Mouse (Mus musculus) urinary bladder, postnatal 25 days (tissue): ENCODE measurements at regions not wholly inside any gene's neighbourhood (a gene's known extent, or its start where the extent isn't known, plus 50 kb on each side); places are given as distances from the start of the nearest gene placed in this dataset.

Experiments used
- DNase-seq: peaks from one replicate; pipeline ENCODE4 v3.0.0; 2022; ENCODE audit warnings: low spot score

- peak; percentile 42 for DNase-seq
Observed at GRCm38 (mm10) chr8:109155489-109155888, 338.3 kb upstream of the Pmfbp1 start.

DNA sequence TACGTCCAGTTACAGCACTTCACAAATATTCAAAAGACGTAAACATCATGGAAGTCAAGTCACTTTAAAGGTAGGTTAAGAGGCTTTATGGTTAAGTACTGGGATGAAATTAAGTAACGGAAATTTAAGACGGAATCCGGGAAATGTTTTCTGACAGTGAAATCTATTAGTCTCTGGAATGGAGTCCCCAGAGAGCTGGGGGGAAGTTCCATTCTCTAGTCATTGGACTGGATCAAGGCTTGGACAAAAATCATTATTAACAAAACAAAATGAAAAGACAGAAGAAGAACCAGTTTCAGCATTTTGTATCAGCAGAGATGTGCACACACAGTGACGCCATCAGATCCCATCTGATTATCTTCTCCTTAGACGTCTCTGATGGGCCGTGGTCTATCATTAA is 337.8 kb upstream of the Pmfbp1 start:
- DNase-seq, result no peak

DNA sequence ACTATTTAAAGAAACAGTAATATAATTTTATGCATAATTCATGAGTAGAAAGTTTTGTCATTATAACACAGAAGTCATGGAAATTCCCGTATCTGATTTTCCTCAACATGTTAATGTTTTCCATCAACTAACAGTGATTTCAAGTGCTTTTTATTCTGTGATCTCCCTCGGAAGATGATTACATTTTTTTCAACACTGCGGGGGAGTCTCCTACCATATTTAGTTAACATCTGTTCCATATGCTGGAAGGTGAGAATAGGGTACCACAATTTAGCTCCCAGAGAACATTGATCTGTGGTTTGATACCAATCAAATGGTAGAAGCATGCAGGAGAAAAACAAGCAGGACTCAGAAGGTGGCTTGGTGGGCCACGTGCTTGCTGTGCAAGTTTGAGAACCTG is 321.1 kb upstream of the Pmfbp1 start:
- no peak for DNase-seq

GRCm38 (mm10) chr8:109185558-109186198 is 308.1 kb upstream of the Pmfbp1 start:
- peak; percentile 55 for DNase-seq

GRCm38 (mm10) chr8:109187617-109188016 is 306.2 kb upstream of the Pmfbp1 start:
- DNase-seq, result no peak

DNA sequence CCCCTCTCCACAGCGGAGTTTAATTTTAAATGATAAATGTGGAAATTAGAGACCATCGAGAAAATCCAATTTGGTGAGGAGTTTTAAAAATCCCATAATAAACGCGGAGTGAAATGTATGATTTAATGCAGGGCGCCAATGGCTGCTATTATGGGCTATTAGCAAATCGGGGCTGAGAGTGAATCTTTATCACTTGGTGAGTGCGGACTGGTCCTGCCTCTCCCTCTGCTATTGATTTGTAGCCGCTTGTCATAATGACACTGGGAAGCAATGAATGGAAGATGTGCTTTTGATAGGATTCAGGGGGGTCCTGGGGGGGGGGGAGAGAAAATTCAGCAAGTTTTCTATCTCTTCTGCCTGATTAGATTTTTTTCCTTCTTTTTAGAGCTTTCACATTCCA is 279.6 kb upstream of the Pmfbp1 start:
- DNase-seq, result no peak

GRCm38 (mm10) chr8:109216318-109216717 is 277.5 kb upstream of the Pmfbp1 start:
- no peak for DNase-seq

GRCm38 (mm10) chr8:109217326-109217725 is 276.5 kb upstream of the Pmfbp1 start:
- DNase-seq, result no peak

- peak; percentile 3 for DNase-seq
Observed at GRCm38 (mm10) chr8:109232281-109233234, 261.3 kb upstream of the Pmfbp1 start.

DNA sequence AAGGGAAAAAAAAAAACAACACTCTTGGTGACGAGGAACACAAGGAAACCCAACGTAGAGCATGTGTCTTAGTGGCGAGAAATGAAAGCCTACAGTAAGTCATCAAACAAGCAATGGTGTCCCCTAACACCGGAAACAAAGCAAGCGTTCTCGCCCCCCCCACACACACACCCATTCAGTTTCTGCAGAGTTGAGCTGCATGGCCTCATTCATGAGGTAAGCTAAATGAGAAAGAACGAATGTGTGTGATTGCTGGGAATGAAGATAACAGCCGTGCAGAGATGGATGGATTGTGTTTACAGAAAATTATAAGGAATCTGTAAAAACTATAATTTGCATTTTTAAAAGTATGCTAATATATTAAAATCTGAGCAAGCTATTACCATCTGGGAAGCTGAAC is 248.3 kb upstream of the Pmfbp1 start:
- no peak for DNase-seq

- no peak for DNase-seq
Observed at GRCm38 (mm10) chr8:109247875-109248274, 246.0 kb upstream of the Pmfbp1 start.

- DNase-seq, result no peak
Observed at GRCm38 (mm10) chr8:109248356-109248755, 245.5 kb upstream of the Pmfbp1 start.

DNA sequence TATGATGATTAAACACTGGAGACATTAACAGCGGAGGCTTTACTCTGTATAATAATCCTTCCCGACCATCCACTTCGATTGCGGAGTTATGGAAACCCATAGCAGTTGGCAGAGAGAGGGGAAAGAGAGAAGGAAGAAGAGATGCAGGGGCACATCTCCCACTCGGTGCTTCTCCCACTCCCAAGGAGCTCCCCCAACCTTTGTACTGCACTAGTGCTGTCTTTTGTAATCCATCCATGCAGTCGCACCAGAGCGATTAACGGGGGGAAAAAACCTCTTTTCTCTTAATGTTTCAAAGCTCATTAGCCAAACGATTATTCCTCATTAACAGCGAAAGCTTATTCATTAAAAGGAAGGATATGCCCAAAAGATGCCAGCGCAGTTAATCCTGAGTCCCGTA is 244.6 kb upstream of the Pmfbp1 start:
- DNase-seq, result no peak

- DNase-seq, result no peak
Observed at GRCm38 (mm10) chr8:109249691-109250090, 244.1 kb upstream of the Pmfbp1 start.

GRCm38 (mm10) chr8:109250551-109250950 is 243.3 kb upstream of the Pmfbp1 start:
- DNase-seq, result no peak

DNA sequence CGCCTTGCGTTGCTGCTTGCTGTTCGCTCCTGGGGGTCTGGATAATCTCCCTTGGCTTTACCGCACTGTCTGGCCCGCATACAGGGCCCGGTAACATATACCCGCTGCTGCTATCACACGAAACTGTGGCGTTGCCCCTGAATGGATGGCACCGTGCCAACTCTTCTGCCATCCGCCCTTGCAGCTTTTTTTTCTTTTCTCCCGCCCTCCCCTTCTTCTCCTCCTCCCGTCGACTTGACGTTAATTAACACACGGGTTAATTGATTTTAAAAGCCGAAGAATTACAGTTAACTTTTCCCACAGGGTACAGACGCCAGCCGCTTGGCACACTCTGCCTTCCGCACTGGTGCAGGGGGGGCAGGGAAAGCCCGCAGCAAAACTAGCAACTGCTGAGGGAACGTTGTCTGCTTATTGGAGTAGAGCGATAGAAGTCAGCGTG is 242.4 kb upstream of the Pmfbp1 start:
- no peak for DNase-seq

GRCm38 (mm10) chr8:109252404-109252803 is 241.4 kb upstream of the Pmfbp1 start:
- DNase-seq, result no peak

GRCm38 (mm10) chr8:109279129-109279528 is 214.7 kb upstream of the Pmfbp1 start:
- DNase-seq, result peak; percentile 17

DNA sequence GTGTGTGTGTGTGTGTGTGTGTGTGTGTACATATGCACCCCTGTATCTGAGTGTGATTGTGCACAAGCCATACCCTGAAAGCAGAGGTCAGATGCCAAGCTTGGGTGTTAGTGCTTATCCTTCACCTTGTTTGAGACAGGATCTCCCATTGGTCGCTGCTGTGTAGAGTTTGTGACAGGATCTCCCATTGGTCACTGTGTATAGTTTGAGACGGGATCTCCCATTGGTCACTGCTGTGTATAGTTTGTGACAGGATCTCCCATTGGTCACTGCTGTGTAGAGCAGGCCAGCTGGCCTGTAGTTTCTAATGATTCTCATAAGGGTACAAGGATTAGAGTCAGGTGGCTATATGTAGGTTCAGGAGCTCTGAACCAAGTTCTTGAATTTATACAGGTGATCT is 213.3 kb upstream of the Pmfbp1 start:
- DNase-seq, result no peak

DNA sequence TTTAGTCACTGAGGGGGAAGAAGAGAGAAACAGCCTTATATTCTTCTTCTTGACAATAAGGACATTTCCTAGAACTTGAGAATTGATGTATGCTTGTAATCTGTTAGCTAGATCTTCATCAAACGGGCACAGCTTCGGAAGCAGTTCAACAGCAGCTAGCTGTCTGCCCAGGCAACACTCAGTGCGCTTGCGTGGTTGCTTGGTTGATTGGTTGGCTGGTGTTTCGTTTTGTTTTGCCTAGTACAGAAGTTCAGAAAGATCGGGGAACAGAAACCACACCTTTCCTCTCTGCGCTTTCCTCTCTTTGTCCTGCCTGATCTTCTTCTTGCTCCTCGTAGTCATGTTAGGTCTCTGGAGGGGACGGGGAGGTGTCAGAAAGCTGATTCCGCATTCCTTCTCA is 212.2 kb upstream of the Pmfbp1 start:
- no peak for DNase-seq

DNA sequence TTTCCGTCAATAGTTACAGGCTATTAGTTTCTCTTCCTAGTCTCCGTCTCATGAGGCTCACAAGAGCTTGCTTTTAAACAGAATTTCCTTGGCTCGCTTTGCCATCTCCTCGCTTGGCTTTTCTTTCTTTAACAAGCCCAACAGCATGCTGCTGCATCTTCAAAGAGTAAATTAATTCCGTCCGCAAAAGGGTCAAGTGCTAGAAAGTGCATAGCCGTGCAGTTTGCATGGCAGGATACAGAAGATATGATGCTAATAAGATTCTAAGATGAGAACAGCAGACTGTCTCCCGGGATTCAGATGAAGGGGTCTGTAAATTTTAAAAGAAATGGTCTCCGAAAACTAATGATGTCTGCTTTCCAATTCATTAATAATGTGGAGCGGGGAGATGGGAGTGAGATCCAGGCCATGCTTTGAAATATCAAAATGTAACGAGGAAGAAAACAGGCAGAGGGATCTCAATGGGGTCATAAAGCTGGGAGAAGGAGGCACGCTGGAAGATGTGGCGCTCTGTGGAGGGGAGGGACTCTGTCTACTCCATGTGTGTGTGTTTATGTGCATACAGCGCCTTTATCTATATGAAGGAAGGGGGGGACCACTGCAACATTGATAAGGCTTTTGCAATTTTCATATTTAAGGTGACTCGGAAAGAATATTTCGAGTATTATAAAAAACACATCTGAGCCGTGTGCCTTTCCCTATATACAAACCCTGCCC is 183.0 kb upstream of the Pmfbp1 start:
- no peak for DNase-seq

GRCm38 (mm10) chr8:109311484-109312210 is 182.2 kb upstream of the Pmfbp1 start:
- DNase-seq, result no peak
